Mouse (Mus musculus) lung, embryonic 16.5 days (tissue): ENCODE measurements at regions not wholly inside any gene's neighbourhood (a gene's known extent, or its start where the extent isn't known, plus 50 kb on each side); places are given as distances from the start of the nearest gene placed in this dataset.
A peak's percentile ranks its signal among the peaks of the same experiment; 100 is the strongest.

Experiments
- ATAC-seq: fragments of 200-750 bp; cut with Nextera tagmentation; 2 replicates; pipeline ENCODE4 v1.8.0; 2017; ENCODE audit warnings: low read depth, mild to moderate bottlenecking, moderate library complexity
- H3K27ac ChIP-seq: fragments of 300-500 bp; sonication (generic); 2 replicates; pipeline ENCODE4 v1.5.1; 2014; ENCODE audit warnings: mild to moderate bottlenecking, control low read depth, low read length
- H3K27me3 ChIP-seq: fragments of 300-500 bp; sonication (generic); 2 replicates; pipeline ENCODE4 v1.6.1; 2014; ENCODE audit warnings: low read depth, low read length, mixed read lengths; ENCODE audit not compliant: control insufficient read depth, insufficient read depth
- H3K36me3 ChIP-seq: fragments of 300-500 bp; sonication (generic); 2 replicates; pipeline ENCODE4 v1.6.1; 2014; ENCODE audit warnings: low read length; ENCODE audit not compliant: control insufficient read depth, insufficient read depth
- H3K4me1 ChIP-seq: fragments of 300-500 bp; sonication (generic); replicated peaks from 2 replicates; pipeline ENCODE4 v1.6.1; 2014; ENCODE audit warnings: low read length, mixed read lengths; ENCODE audit not compliant: control insufficient read depth, insufficient read depth
- H3K4me2 ChIP-seq: fragments of 300-500 bp; sonication (generic); 2 replicates; pipeline ENCODE4 v1.6.1; 2014; ENCODE audit warnings: low read depth, low read length, control low read depth
- H3K4me3 ChIP-seq: fragments of 300-500 bp; sonication (generic); 2 replicates; pipeline ENCODE4 v1.5.1; 2014; ENCODE audit warnings: mild to moderate bottlenecking, low read length, control low read depth
- H3K9ac ChIP-seq: fragments of 300-500 bp; sonication (generic); 2 replicates; pipeline ENCODE4 v1.6.1; 2014; ENCODE audit warnings: low read length, control low read depth
- H3K9me3 ChIP-seq: fragments of 300-500 bp; sonication (generic); 2 replicates; pipeline ENCODE4 v1.6.1; 2016; ENCODE audit warnings: low read length; ENCODE audit not compliant: control insufficient read depth
- WGBS: fragments of 180-500 bp; shearing (Covaris S2); extraction: QIAGEN DNeasy Blood & Tissue Kit; methylation state at CpG from one replicate; pipeline ENCODE4 v1.1.7; 2014; 5-methylcytosine and 5-hydroxymethylcytosine counted together

DNA sequence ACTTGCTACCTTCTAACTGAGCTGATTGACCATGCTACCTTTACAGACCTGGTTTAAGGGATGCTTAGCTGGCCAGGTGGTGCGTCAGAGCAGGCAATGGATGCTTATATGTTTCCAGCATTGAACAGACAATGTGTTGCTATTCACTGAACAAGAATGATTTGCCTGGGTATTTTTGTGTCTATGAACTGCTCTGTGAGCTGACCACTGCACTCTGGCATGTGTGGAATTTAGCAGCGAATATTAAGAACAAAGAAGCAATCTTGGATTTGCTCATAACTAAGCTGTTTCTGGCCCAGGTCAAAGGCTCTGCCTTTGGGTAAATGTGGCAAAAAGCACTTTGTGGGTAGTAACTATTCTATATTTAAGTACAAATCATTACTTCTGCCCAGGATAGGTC lies 58.3 kb upstream of the Ccdc39 start:
- no peaks in the 10 kb centered on the region for H3K27me3 ChIP-seq
- H3K9me3 ChIP-seq: no peaks in the 10 kb centered on the region
- H3K4me1 ChIP-seq: 0 out of 2 replicates have a peak, but pooled peaks cover 3% of the 10 kb centered on the region
- H3K9ac ChIP-seq: no peak overlapping the region
- no peak overlapping the region for H3K4me2 ChIP-seq
- WGBS: 78% methylated on average over 2 of the region's 2 CpGs
- no peak overlapping the region for H3K4me3 ChIP-seq
- no peaks in the 10 kb centered on the region for H3K36me3 ChIP-seq
- no peak for ATAC-seq
- H3K27ac ChIP-seq: no peak overlapping the region

GRCm38 (mm10) chr3:33903326-33903725 lies 59.2 kb upstream of the Ccdc39 start:
- Histone ChIP-seq H3K27me3 (no peaks in the 10 kb centered on the region), H3K4me2 (no peak overlapping the region), H3K27ac (no peak overlapping the region), H3K9ac (no peak overlapping the region), H3K4me3 (no peak overlapping the region), H3K9me3 (no peaks in the 10 kb centered on the region), H3K36me3 (no peaks in the 10 kb centered on the region), H3K4me1 (0 out of 2 replicates have a peak, but pooled peaks cover 3% of the 10 kb centered on the region)
- no peak for ATAC-seq
- WGBS: 73% methylated on average over 8 of the region's 8 CpGs

DNA sequence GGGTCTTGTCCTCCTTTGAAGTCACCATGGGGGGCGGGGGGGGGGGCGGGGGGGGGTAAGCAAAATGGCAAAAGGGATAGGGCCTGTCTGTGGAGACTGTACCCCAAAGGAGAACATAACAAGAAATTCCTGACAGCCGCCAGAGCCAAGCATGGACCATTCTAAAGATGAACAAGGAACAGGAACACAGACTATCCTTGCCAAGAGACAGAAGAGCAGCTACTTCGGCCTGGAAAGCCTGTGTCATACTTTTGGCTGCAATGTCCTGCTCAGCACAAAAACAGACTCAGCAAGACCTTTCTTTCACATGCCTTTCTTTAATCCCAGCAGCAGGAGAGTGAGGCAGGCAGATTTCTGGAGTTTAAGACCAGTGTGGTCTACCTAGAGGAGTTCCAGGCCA lies 59.7 kb upstream of the Ccdc39 start:
- no peaks in the 10 kb centered on the region for H3K9me3 ChIP-seq
- H3K27ac ChIP-seq: no peak overlapping the region
- 0 out of 2 replicates have a peak, but pooled peaks cover 3% of the 10 kb centered on the region for H3K4me1 ChIP-seq
- no peak overlapping the region for H3K4me2 ChIP-seq
- no peak overlapping the region for H3K9ac ChIP-seq
- H3K27me3 ChIP-seq: no peaks in the 10 kb centered on the region
- H3K36me3 ChIP-seq: no peaks in the 10 kb centered on the region
- no peak overlapping the region for H3K4me3 ChIP-seq
- 51% methylated on average over 4 of the region's 4 CpGs for WGBS
- no peak for ATAC-seq

DNA sequence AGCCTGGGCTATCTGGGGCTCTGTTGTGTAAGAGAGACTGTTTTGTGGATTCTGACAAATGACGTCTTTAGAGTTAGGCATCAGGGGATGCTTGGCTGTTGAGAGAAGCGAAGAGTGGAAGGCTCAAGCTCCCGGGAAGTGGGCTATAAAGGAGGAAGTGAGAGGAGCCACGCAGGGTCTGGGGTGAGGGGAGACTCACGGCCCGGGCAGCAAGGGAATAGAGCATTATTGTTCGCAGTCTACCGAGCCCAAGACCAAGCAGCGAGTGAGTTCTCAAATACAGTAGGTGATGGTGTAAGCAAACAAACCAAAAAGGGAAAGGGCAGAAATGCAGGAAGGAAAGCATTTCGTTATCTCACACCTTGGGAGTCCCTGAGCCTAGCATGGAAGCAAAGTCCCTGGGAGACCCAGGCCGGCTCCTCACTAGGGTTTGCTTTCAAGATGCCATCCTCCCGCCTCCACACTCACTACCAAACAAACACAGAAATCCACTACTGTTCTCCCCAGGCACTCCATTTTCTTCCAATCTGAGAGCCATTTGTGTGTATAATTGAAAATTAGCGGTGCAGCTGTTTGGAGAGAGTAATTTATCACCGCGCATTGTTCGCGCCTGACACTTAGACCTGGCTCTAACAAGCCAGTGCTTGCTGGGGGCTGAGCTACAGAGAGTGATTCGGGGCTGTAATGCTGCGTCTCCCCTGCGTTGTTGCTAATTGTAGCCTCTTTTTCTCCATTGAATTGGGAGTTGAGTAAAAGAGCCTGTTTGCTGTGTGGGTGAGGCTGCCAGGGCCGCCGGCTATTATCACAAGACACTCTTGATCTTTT lies 61.0 kb upstream of the Ccdc39 start:
- Histone ChIP-seq H3K27ac (no peak overlapping the region), H3K36me3 (no peaks in the 10 kb centered on the region), H3K4me2 (peak overlapping the region; percentile 27), H3K27me3 (no peaks in the 10 kb centered on the region), H3K9me3 (no peaks in the 10 kb centered on the region), H3K4me1 (0 out of 2 replicates have a peak, but pooled peaks cover 3% of the 10 kb centered on the region), H3K9ac (no peak overlapping the region), H3K4me3 (peak overlapping the region; percentile 10; the same call in 1 of the 2 replicates)
- 42% methylated on average over 22 of the region's 22 CpGs for WGBS
- ATAC-seq: no peak

GRCm38 (mm10) chr3:33905679-33906007 lies 61.5 kb upstream of the Ccdc39 start:
- no peaks in the 10 kb centered on the region for H3K9me3 ChIP-seq
- H3K36me3 ChIP-seq: no peaks in the 10 kb centered on the region
- H3K27ac ChIP-seq: no peak overlapping the region
- no peak overlapping the region for H3K4me3 ChIP-seq
- H3K9ac ChIP-seq: no peak overlapping the region
- WGBS: 65% methylated on average over 5 of the region's 5 CpGs
- H3K4me1 ChIP-seq: 0 out of 2 replicates have a peak, but pooled peaks cover 3% of the 10 kb centered on the region
- no peak for ATAC-seq
- H3K4me2 ChIP-seq: peak overlapping the region; percentile 27
- no peaks in the 10 kb centered on the region for H3K27me3 ChIP-seq

GRCm38 (mm10) chr3:33907061-33907460 lies 63.0 kb upstream of the Ccdc39 start:
- no peaks in the 10 kb centered on the region for H3K36me3 ChIP-seq
- H3K27me3 ChIP-seq: no peaks in the 10 kb centered on the region
- H3K9me3 ChIP-seq: no peaks in the 10 kb centered on the region
- 0 out of 2 replicates have a peak, but pooled peaks cover 3% of the 10 kb centered on the region for H3K4me1 ChIP-seq
- 73% methylated on average over 8 of the region's 8 CpGs for WGBS
- H3K4me2 ChIP-seq: no peak overlapping the region
- H3K9ac ChIP-seq: no peak overlapping the region
- no peak overlapping the region for H3K4me3 ChIP-seq
- no peak for ATAC-seq
- no peak overlapping the region for H3K27ac ChIP-seq

- no peaks in the 10 kb centered on the region for H3K4me1 ChIP-seq
- no peak overlapping the region for H3K9ac ChIP-seq
- no peak overlapping the region for H3K4me2 ChIP-seq
- H3K4me3 ChIP-seq: no peak overlapping the region
- H3K27me3 ChIP-seq: no peaks in the 10 kb centered on the region
- no peaks in the 10 kb centered on the region for H3K36me3 ChIP-seq
- no peak overlapping the region for H3K27ac ChIP-seq
- ATAC-seq: no peak
- WGBS: 76% methylated on average over 9 of the region's 9 CpGs
- no peaks in the 10 kb centered on the region for H3K9me3 ChIP-seq
Measured at GRCm38 (mm10) chr3:33911559-33911958, 67.4 kb upstream of the Ccdc39 start.

GRCm38 (mm10) chr3:33913470-33913869 lies 69.4 kb upstream of the Ccdc39 start:
- H3K27ac ChIP-seq: peak overlapping the region; percentile 73; the same call in 1 of the 2 replicates
- H3K36me3 ChIP-seq: no peaks in the 10 kb centered on the region
- no peak overlapping the region for H3K9ac ChIP-seq
- peak; percentile 64 for ATAC-seq
- no peak overlapping the region for H3K4me3 ChIP-seq
- no peaks in the 10 kb centered on the region for H3K9me3 ChIP-seq
- H3K4me2 ChIP-seq: no peak overlapping the region
- no peaks in the 10 kb centered on the region for H3K4me1 ChIP-seq
- H3K27me3 ChIP-seq: no peaks in the 10 kb centered on the region
- WGBS: 54% methylated on average over 5 of the region's 5 CpGs

DNA sequence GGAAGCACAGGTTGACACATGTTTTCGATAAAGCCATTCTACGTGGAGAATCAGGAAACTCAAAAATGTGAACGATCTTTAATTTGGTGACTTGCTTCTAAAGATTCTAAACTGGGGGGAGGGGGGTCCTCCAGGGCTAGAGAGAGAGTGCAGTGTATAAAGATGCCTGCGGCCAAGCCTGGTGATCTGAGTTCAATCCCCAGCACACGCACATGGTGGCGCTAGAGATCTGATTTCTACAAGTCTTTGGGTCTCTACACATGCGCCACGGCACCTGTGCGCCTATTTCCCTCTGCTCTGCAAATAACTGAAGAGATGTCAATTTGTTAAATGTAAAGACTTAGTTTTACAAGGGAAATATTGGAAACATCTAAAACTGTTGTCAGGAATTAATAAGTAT lies 70.3 kb upstream of the Ccdc39 start:
- no peaks in the 10 kb centered on the region for H3K36me3 ChIP-seq
- no peak for ATAC-seq

More for the DNA sequence above, 70.3 kb upstream of the Ccdc39 start:
- no peak overlapping the region for H3K9ac ChIP-seq
- no peaks in the 10 kb centered on the region for H3K9me3 ChIP-seq
- no peaks in the 10 kb centered on the region for H3K27me3 ChIP-seq
- no peak overlapping the region for H3K27ac ChIP-seq
- WGBS: 53% methylated on average over 9 of the region's 9 CpGs
- no peak overlapping the region for H3K4me2 ChIP-seq
- no peaks in the 10 kb centered on the region for H3K4me1 ChIP-seq
- no peak overlapping the region for H3K4me3 ChIP-seq
